Mouse (Mus musculus) brain, embryonic 14.5 days (tissue): Measurements from ENCODE around the gene Olfr649.

Experiments used
- CTCF ChIP-seq: fragments of 200-500 bp; IDR thresholded peaks from 2 replicates; pipeline ENCODE4 v1.5.1; 2012; ENCODE audit warnings: inconsistent platforms, mild to moderate bottlenecking, moderate library complexity, borderline replicate concordance; ENCODE audit not compliant: insufficient read depth, insufficient read length; ENCODE audit errors: extremely low read depth
- POLR2A ChIP-seq: fragments of 200-500 bp; IDR thresholded peaks from 2 replicates; pipeline ENCODE4 v1.6.1; 2012; ENCODE audit warnings: mild to moderate bottlenecking, inconsistent platforms, borderline replicate concordance; ENCODE audit not compliant: poor library complexity, insufficient read depth, insufficient read length, severe bottlenecking; ENCODE audit errors: extremely low read depth

- TF ChIP-seq CTCF, result peak; percentile 86
- no peak for TF ChIP-seq POLR2A
These were observed 4.0 kb upstream of the Olfr649 start for GRCm38 (mm10) chr7:104199822-104200221.
